Mouse (Mus musculus): ENCODE data around the gene Htra1. TPM values are rescaled to one million over a fixed set of nuclear protein-coding genes. Genes with fewer than 3 reads are reported as not detected.

The Htra1 gene
- 33.2 and 34.2 TPM in 2 replicates for polyA plus RNA-seq (2011; ENCODE audit: insufficient read depth, insufficient read length, low read depth, missing spikeins)

- TF ChIP-seq CTCF (IDR thresholded peaks at IDR 0.05; ENCODE audit: low read depth, low read length), result no peak
- TF ChIP-seq POLR2A (IDR thresholded peaks at IDR 0.05; ENCODE audit: insufficient read depth, low read length), result no peak
- TF ChIP-seq EP300 (IDR thresholded peaks at IDR 0.05; ENCODE audit: insufficient read depth, low read depth, low read length), result no peak
- Histone ChIP-seq H3K36me3 (ENCODE audit: control insufficient read depth, insufficient read depth, low read length, poor library complexity, severe bottlenecking) (no peaks in the 10 kb centered on the region), H3K9me3 (replicated peaks; ENCODE audit: control insufficient read depth, insufficient read depth, low read length, poor library complexity, severe bottlenecking) (no peaks in the 10 kb centered on the region), H3K27me3 (ENCODE audit: control insufficient read depth, insufficient read depth, low read length, poor library complexity, severe bottlenecking) (0 out of 2 replicates have a peak, but pooled peaks cover 7% of the 10 kb centered on the region), H3K9ac (ENCODE audit: low read depth, poor library complexity, severe bottlenecking) (peak within 1 kb of the TSS; percentile 39), H3K4me1 (ENCODE audit: control insufficient read depth, insufficient read depth, low read length) (no peaks in the 10 kb centered on the region), H3K4me3 (ENCODE audit: low read depth, low read length) (peak within 1 kb of the TSS; percentile 77), H3K27ac (ENCODE audit: insufficient read depth, low read length) (no peak within 1 kb of the TSS)
Observed at GRCm38 (mm10) chr7:130935793-130936471, at the start of gene Htra1. Gene Htra1 (plus strand): TSS chr7:130936111.

GRCm38 (mm10) chr7:130886246-130886645, 49.7 kb upstream of the Htra1 start:
- peaks cover 6% of the 10 kb centered on the region for H3K4me1 ChIP-seq (ENCODE audit: control insufficient read depth, insufficient read depth, low read length)
- TF ChIP-seq POLR2A (IDR thresholded peaks at IDR 0.05; ENCODE audit: insufficient read depth, low read length) (no peak), EP300 (IDR thresholded peaks at IDR 0.05; ENCODE audit: insufficient read depth, low read depth, low read length) (no peak), CTCF (IDR thresholded peaks at IDR 0.05; ENCODE audit: low read depth, low read length) (no peak)
- H3K27me3 ChIP-seq (ENCODE audit: control insufficient read depth, insufficient read depth, low read length, poor library complexity, severe bottlenecking), result no peaks in the 10 kb centered on the region
- H3K27ac ChIP-seq (ENCODE audit: insufficient read depth, low read length), result no peak overlapping the region
- no peak overlapping the region for H3K9ac ChIP-seq (ENCODE audit: low read depth, poor library complexity, severe bottlenecking)
- peaks cover 9% of the 10 kb centered on the region for H3K36me3 ChIP-seq (ENCODE audit: control insufficient read depth, insufficient read depth, low read length, poor library complexity, severe bottlenecking)
- H3K9me3 ChIP-seq (replicated peaks; ENCODE audit: control insufficient read depth, insufficient read depth, low read length, poor library complexity, severe bottlenecking), result no peaks in the 10 kb centered on the region
- H3K4me3 ChIP-seq (ENCODE audit: low read depth, low read length), result no peak overlapping the region

- Histone ChIP-seq H3K9ac (ENCODE audit: low read depth, poor library complexity, severe bottlenecking) (no peak overlapping the region), H3K9me3 (replicated peaks; ENCODE audit: control insufficient read depth, insufficient read depth, low read length, poor library complexity, severe bottlenecking) (no peaks in the 10 kb centered on the region), H3K27me3 (ENCODE audit: control insufficient read depth, insufficient read depth, low read length, poor library complexity, severe bottlenecking) (no peaks in the 10 kb centered on the region), H3K27ac (ENCODE audit: insufficient read depth, low read length) (peak overlapping the region; percentile 87), H3K36me3 (ENCODE audit: control insufficient read depth, insufficient read depth, low read length, poor library complexity, severe bottlenecking) (peaks cover 4% of the 10 kb centered on the region; the same call in 1 of the 2 replicates), H3K4me3 (ENCODE audit: low read depth, low read length) (no peak overlapping the region), H3K4me1 (ENCODE audit: control insufficient read depth, insufficient read depth, low read length) (peaks cover 5% of the 10 kb centered on the region)
- peak; percentile 96 for TF ChIP-seq EP300 (IDR thresholded peaks at IDR 0.05; ENCODE audit: insufficient read depth, low read depth, low read length)
- TF ChIP-seq POLR2A (IDR thresholded peaks at IDR 0.05; ENCODE audit: insufficient read depth, low read length), result no peak
- TF ChIP-seq CTCF (IDR thresholded peaks at IDR 0.05; ENCODE audit: low read depth, low read length), result no peak
Observed at GRCm38 (mm10) chr7:130887946-130888345, 48.0 kb upstream of the Htra1 start.

- H3K9me3 ChIP-seq (replicated peaks; ENCODE audit: control insufficient read depth, insufficient read depth, low read length, poor library complexity, severe bottlenecking), result no peaks in the 10 kb centered on the region
- no peaks in the 10 kb centered on the region for H3K27me3 ChIP-seq (ENCODE audit: control insufficient read depth, insufficient read depth, low read length, poor library complexity, severe bottlenecking)
- peaks cover 3% of the 10 kb centered on the region for H3K36me3 ChIP-seq (ENCODE audit: control insufficient read depth, insufficient read depth, low read length, poor library complexity, severe bottlenecking)
- peak overlapping the region; percentile 75 for H3K27ac ChIP-seq (ENCODE audit: insufficient read depth, low read length)
- no peak overlapping the region for H3K9ac ChIP-seq (ENCODE audit: low read depth, poor library complexity, severe bottlenecking)
- TF ChIP-seq CTCF (IDR thresholded peaks at IDR 0.05; ENCODE audit: low read depth, low read length) (no peak), POLR2A (IDR thresholded peaks at IDR 0.05; ENCODE audit: insufficient read depth, low read length) (no peak), EP300 (IDR thresholded peaks at IDR 0.05; ENCODE audit: insufficient read depth, low read depth, low read length) (no peak)
- H3K4me1 ChIP-seq (ENCODE audit: control insufficient read depth, insufficient read depth, low read length), result peaks cover 4% of the 10 kb centered on the region
- H3K4me3 ChIP-seq (ENCODE audit: low read depth, low read length), result no peak overlapping the region
Observed at GRCm38 (mm10) chr7:130890871-130891270, 45.0 kb upstream of the Htra1 start.

- H3K27ac ChIP-seq (ENCODE audit: insufficient read depth, low read length), result no peak overlapping the region
- peaks cover 4% of the 10 kb centered on the region for H3K4me1 ChIP-seq (ENCODE audit: control insufficient read depth, insufficient read depth, low read length)
- H3K36me3 ChIP-seq (ENCODE audit: control insufficient read depth, insufficient read depth, low read length, poor library complexity, severe bottlenecking), result peaks cover 9% of the 10 kb centered on the region
- TF ChIP-seq CTCF (IDR thresholded peaks at IDR 0.05; ENCODE audit: low read depth, low read length) (no peak), POLR2A (IDR thresholded peaks at IDR 0.05; ENCODE audit: insufficient read depth, low read length) (no peak), EP300 (IDR thresholded peaks at IDR 0.05; ENCODE audit: insufficient read depth, low read depth, low read length) (no peak)
- H3K4me3 ChIP-seq (ENCODE audit: low read depth, low read length), result no peak overlapping the region
- H3K9me3 ChIP-seq (replicated peaks; ENCODE audit: control insufficient read depth, insufficient read depth, low read length, poor library complexity, severe bottlenecking), result no peaks in the 10 kb centered on the region
- no peak overlapping the region for H3K9ac ChIP-seq (ENCODE audit: low read depth, poor library complexity, severe bottlenecking)
- H3K27me3 ChIP-seq (ENCODE audit: control insufficient read depth, insufficient read depth, low read length, poor library complexity, severe bottlenecking), result no peaks in the 10 kb centered on the region
Observed at GRCm38 (mm10) chr7:130892973-130893372, 42.9 kb upstream of the Htra1 start.

- H3K27ac ChIP-seq (ENCODE audit: insufficient read depth, low read length), result no peak overlapping the region
- H3K9me3 ChIP-seq (replicated peaks; ENCODE audit: control insufficient read depth, insufficient read depth, low read length, poor library complexity, severe bottlenecking), result no peaks in the 10 kb centered on the region
- peaks cover 2% of the 10 kb centered on the region for H3K4me1 ChIP-seq (ENCODE audit: control insufficient read depth, insufficient read depth, low read length)
- no peak overlapping the region for H3K9ac ChIP-seq (ENCODE audit: low read depth, poor library complexity, severe bottlenecking)
- H3K4me3 ChIP-seq (ENCODE audit: low read depth, low read length), result no peak overlapping the region
- H3K27me3 ChIP-seq (ENCODE audit: control insufficient read depth, insufficient read depth, low read length, poor library complexity, severe bottlenecking), result no peaks in the 10 kb centered on the region
- H3K36me3 ChIP-seq (ENCODE audit: control insufficient read depth, insufficient read depth, low read length, poor library complexity, severe bottlenecking), result peaks cover 13% of the 10 kb centered on the region
- no peak for TF ChIP-seq EP300 (IDR thresholded peaks at IDR 0.05; ENCODE audit: insufficient read depth, low read depth, low read length)
- no peak for TF ChIP-seq POLR2A (IDR thresholded peaks at IDR 0.05; ENCODE audit: insufficient read depth, low read length)
- TF ChIP-seq CTCF (IDR thresholded peaks at IDR 0.05; ENCODE audit: low read depth, low read length), result no peak
Observed at GRCm38 (mm10) chr7:130894931-130895617, 40.8 kb upstream of the Htra1 start.
